Mouse (Mus musculus): Measurements from ENCODE around the gene Smarcc2.

Smarcc2 gene

DNA sequence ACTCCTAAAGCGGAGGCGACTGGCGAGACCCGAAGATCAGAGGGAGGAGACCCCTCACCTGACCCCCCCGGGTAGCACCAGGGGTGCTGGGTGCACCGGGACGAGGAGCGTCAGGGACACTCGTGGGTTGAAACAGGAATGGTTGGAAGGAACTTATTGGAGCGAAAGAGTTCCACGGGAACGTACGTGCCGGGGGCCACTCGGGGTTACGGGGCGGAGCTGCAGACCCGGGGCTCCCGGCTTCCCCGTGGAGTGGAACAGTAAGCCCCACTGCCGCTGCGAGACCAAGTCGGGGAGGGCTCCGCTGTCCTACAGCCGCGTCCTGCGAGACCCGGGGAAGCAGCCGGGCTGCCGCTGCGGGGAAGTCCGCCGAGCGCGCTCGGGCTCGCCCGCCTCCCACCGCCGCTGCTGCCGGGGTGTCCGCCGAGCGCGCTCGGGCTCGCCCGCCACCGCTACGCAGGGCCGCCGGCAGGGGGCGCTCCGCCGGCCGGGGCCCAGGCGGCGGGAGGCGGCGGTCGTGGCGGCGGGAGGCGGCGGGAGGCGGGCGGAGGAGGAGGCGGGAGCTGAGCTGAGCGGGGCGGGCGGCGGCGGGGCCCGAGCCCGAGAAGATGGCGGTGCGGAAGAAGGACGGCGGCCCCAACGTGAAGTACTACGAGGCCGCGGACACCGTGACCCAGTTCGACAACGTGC, at the start of gene Smarcc2:
Gene Smarcc2 (plus strand): TSS at position 530 of the 690 bp plus-strand sequence.
- peak; percentile 79 to 83 for DNase-seq

DNA sequence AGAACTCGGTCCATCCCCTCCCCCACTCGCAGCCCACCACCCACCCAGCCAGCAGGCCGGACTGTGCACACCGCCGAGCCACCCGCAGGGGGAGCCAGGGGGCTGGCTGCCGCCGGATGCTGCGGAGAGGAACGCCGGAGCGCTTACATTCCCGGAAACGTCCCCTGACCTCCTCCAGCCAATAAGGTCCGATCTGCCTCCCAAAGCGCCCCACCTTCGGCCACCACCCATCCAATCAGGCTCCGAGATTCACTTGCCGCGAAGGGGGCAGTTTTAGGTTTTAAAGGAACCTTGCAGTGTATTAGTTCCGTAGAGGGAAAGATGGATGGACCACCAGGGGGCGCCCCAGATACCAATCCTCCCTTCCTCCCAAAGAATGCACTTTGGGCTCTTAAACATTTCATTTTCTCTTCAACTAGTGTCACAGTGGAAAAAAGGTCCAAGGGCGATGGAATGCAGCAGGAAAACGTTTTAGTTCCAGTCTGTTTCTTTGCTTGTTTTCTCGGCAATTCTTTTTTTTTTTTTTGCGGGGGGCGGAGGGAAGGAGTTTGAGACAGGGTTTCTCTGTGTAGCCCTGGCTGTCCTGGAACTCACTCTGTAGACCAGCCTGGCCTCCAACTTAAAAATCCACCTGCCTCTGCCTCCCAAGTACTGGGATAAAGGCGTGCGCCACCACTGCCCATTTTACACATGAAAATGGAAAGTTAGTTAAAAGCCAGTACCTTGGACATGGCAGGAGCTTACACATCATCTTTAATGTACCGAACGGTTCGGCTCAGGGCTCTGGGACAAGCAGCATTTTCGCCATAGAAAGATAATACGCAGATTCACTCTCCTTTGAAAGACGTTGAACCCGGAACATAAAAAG, 49.1 kb upstream of the Smarcc2 start:
- peak; percentile 95 to 97 for DNase-seq

- DNase-seq = no peak
Observed at GRCm38 (mm10) chr10:128410560-128410845, 48.5 kb upstream of the Smarcc2 start.

- DNase-seq = peak; percentile 96
Observed at GRCm38 (mm10) chr10:128411211-128412054, 47.6 kb upstream of the Smarcc2 start, which contains the start of the genes Nabp2 and Rnf41. Nabp2 (minus strand) TSS chr10:128411492. Rnf41 (plus strand) TSS chr10:128411657.

GRCm38 (mm10) chr10:128412055-128412381, 47.0 kb upstream of the Smarcc2 start:
- DNase-seq = peak in 1 of 2 experiments; percentile 16

DNA sequence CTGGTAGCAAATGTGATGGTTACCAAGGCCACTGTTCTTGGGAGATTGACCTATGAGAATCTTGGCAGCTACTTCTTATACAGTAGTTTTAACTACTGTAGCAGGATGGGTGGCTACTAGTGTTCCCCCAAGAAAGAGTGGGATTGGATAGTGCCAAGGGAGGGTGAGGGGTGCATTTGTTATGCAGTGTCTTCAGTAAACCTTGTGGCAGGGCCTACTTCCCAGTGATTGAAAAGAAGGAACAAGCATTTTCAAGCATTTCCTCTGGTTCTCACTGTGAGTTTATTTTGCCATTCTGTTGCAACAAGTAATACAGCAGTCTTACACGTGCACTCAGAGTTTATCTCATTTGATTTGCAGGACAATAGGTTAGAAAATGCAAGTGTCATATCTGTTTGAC, 46.5 kb upstream of the Smarcc2 start:
- DNase-seq = no peak

DNA sequence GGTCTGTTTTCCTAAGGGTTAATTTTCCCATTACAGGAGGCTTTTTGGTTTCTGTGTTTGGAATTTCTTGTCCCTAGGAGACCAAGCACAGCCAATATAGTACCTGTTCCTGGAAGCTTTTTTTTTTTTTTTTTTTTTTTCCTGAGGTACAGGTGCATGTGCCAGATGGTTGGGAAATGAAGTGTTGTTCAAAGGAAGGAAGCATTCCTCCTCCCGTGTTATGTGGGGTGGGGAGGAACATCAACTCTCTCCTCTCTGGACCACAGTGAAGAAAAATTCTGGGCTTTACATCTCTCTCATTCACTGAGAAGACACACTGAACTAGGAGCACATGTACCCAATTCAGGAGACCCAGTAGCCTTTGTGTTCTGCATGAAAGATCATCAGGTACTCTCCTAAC, 46.0 kb upstream of the Smarcc2 start:
- no peak for DNase-seq

- no peak for DNase-seq
Observed at GRCm38 (mm10) chr10:128414848-128415247, 44.2 kb upstream of the Smarcc2 start.

GRCm38 (mm10) chr10:128422426-128422825, 36.6 kb upstream of the Smarcc2 start:
- no peak for DNase-seq

DNA sequence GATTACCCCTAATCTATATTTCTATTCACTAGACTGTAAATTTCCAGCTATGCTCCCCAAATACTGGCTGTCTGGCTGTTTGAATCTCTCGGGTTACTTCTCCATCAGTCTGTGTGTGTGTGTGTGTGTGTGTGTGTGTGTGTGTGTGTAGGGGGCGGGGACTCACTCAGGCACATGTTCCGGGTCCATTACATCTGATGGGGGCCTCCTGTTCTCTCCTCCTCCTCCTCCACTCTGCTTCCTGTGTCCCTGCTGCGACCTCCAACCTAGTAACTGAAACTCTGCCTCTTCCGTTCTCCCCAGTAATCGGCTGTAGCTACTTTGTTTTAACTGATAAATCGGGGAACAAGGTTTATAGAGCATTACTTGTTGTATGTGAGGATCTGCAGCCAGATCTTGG, 34.4 kb upstream of the Smarcc2 start:
- peak; percentile 25 to 35 for DNase-seq

- DNase-seq = no peak
Observed at GRCm38 (mm10) chr10:128425260-128425659, 33.8 kb upstream of the Smarcc2 start.

GRCm38 (mm10) chr10:128429052-128429451, 30.0 kb upstream of the Smarcc2 start:
- DNase-seq = no peak

DNA sequence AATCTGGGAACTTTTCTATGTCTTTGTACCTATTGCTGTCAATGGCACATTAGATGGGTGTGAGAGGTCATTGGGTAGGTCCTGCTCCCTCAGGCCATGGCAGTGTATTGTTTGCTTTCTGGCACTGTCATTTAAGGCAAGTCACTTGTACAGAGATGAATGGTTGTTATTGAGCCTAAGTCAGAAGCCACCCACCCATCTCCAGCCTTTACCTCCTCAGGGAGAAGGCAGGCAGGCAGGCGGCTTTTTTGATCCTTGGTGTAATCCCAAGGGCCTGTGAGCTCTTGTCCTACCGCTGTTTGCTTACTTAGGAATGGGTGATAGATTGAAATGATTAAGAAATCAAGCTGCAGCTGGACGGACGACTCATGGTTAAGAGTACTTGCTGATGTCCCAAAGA, 29.6 kb upstream of the Smarcc2 start:
- DNase-seq = no peak

- DNase-seq = no peak
Observed at GRCm38 (mm10) chr10:128433417-128433816, 25.6 kb upstream of the Smarcc2 start.

- peak; percentile 45 to 50 for DNase-seq
Observed at GRCm38 (mm10) chr10:128434681-128435080, 24.4 kb upstream of the Smarcc2 start.

DNA sequence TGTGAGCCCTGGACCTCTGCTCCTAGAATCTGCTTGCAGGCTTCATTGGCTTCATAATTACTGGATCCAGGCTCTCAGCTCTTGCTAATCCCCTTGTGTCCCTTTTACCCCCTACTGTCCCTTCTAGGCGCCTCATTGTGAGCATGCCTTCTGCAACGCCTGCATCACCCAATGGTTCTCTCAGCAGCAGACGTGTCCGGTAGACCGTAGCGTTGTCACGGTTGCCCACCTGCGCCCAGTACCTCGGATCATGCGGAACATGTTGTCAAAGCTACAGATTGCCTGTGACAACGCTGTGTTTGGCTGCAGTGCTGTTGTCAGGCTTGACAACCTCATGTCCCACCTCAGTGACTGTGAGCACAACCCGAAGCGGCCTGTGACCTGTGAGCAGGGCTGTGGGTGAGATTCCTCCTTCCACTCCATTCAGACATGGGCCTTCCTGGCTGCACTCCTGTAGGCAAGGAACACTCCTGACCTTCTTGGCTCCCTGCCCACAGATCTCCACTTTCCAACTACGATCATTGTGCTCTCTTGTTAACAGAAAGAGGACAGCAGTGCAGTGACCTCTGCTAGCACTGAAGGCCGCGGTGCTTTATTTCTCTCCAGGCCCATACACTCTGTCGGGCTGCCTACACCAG, 23.7 kb upstream of the Smarcc2 start:
- DNase-seq = peak; percentile 39 to 49

GRCm38 (mm10) chr10:128435873-128436272, 23.2 kb upstream of the Smarcc2 start:
- no peak for DNase-seq

- DNase-seq = no peak
Observed at GRCm38 (mm10) chr10:128436376-128436775, 22.7 kb upstream of the Smarcc2 start.

DNA sequence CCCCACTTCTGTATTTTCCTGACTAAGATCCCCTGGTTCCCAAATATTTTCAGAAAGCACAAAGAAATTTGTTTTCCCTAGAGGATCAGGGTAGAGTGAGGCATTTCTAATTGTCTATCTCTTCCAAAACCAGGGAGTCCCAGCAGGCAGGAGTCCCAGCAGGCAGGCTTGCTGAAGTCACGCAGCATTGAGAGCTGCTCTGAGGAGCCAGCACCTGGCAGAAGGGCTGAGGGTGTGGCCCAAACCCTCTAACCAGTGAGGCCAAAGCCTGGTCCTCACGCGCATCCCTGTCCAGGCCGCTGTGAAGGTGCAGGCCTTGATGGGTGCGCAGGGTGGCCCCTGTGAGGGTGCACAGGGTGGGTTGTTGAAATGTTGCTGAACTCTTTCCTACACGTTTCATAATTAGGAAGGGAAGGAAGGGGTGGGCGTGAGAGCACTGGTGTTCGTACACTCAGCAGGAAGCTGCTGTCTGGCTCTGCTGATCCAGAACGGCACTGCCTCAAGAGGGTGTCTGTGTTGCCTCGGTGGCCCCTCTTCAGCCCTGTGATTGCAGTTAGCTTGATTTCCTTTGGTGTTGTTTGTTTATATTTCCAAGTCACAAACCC, 20.3 kb upstream of the Smarcc2 start:
- peak; percentile 61 to 70 for DNase-seq

- DNase-seq = no peak
Observed at GRCm38 (mm10) chr10:128440407-128440806, 18.6 kb upstream of the Smarcc2 start.

- DNase-seq = no peak
Observed at GRCm38 (mm10) chr10:128441324-128442119, 17.5 kb upstream of the Smarcc2 start.

Measured in spleen, adult 18-20 months (tissue).